Mouse (Mus musculus): Measurements from ENCODE around the gene Ccdc124. TPM values are rescaled to one million over a fixed set of nuclear protein-coding genes. Genes with fewer than 3 reads are reported as not detected.

Ccdc124 gene
- polyA plus RNA-seq, 1 experiment from 2014 or later = 127 TPM

GRCm38 (mm10) chr8:70843941-70844340, 29.8 kb downstream of the Ccdc124 start:
- no peaks in the 10 kb centered on the region for H3K36me3 ChIP-seq
- no peak overlapping the region for H3K9ac ChIP-seq (replicated peaks)
- no peak overlapping the region for H3K4me3 ChIP-seq (replicated peaks)
- ATAC-seq (ENCODE audit: insufficient number of reproducible peaks, insufficient read depth, low FRiP score, low TSS enrichment, low read depth) = no peak
- no peak overlapping the region for H3K27ac ChIP-seq
- H3K4me1 ChIP-seq (replicated peaks) = peaks cover 11% of the 10 kb centered on the region
- H3K9me3 ChIP-seq = no peaks in the 10 kb centered on the region
- peaks cover 16% of the 10 kb centered on the region for H3K27me3 ChIP-seq
- WGBS = 89% methylated on average over 8 of the region's 8 CpGs
- no peak overlapping the region for H3K4me2 ChIP-seq

- ATAC-seq (ENCODE audit: insufficient number of reproducible peaks, insufficient read depth, low FRiP score, low TSS enrichment, low read depth) = no peak
- Histone ChIP-seq H3K27me3 (peaks cover 10% of the 10 kb centered on the region), H3K4me1 (replicated peaks) (peaks cover 16% of the 10 kb centered on the region), H3K36me3 (no peaks in the 10 kb centered on the region), H3K9ac (replicated peaks) (no peak overlapping the region; the same call in 1 of the 2 replicates), H3K4me3 (replicated peaks) (no peak overlapping the region), H3K9me3 (no peaks in the 10 kb centered on the region), H3K4me2 (no peak overlapping the region), H3K27ac (no peak overlapping the region)
- 81% methylated on average over 5 of the region's 5 CpGs for WGBS
Observed at GRCm38 (mm10) chr8:70843214-70843773, 30.4 kb downstream of the Ccdc124 start.

- H3K9ac ChIP-seq (replicated peaks) = no peak overlapping the region; the same call in 1 of the 2 replicates
- ATAC-seq (ENCODE audit: insufficient number of reproducible peaks, insufficient read depth, low FRiP score, low TSS enrichment, low read depth) = no peak
- no peak overlapping the region for H3K4me2 ChIP-seq
- WGBS = 64% methylated on average over 25 of the region's 25 CpGs
- H3K4me1 ChIP-seq (replicated peaks) = peaks cover 16% of the 10 kb centered on the region
- H3K36me3 ChIP-seq = no peaks in the 10 kb centered on the region
- H3K9me3 ChIP-seq = no peaks in the 10 kb centered on the region
- no peak overlapping the region for H3K27ac ChIP-seq
- H3K4me3 ChIP-seq (replicated peaks) = no peak overlapping the region
- H3K27me3 ChIP-seq = peaks cover 10% of the 10 kb centered on the region
Observed at GRCm38 (mm10) chr8:70842484-70842883, 31.3 kb downstream of the Ccdc124 start.

GRCm38 (mm10) chr8:70841147-70842072, 32.3 kb downstream of the Ccdc124 start:
- 36% methylated on average over 22 of the region's 22 CpGs for WGBS
- Histone ChIP-seq H3K36me3 (no peaks in the 10 kb centered on the region), H3K27me3 (peaks cover 5% of the 10 kb centered on the region; the same call in 1 of the 2 replicates), H3K4me2 (no peak overlapping the region), H3K9me3 (no peaks in the 10 kb centered on the region), H3K9ac (replicated peaks) (no peak overlapping the region), H3K4me3 (replicated peaks) (no peak overlapping the region), H3K4me1 (replicated peaks) (peaks cover 16% of the 10 kb centered on the region), H3K27ac (no peak overlapping the region)
- no peak for ATAC-seq (ENCODE audit: insufficient number of reproducible peaks, insufficient read depth, low FRiP score, low TSS enrichment, low read depth)

GRCm38 (mm10) chr8:70840590-70840989, 33.1 kb downstream of the Ccdc124 start:
- H3K27ac ChIP-seq = no peak overlapping the region
- H3K4me3 ChIP-seq (replicated peaks) = no peak overlapping the region
- ATAC-seq (ENCODE audit: insufficient number of reproducible peaks, insufficient read depth, low FRiP score, low TSS enrichment, low read depth) = no peak
- H3K27me3 ChIP-seq = peaks cover 5% of the 10 kb centered on the region; the same call in 1 of the 2 replicates
- H3K9me3 ChIP-seq = no peaks in the 10 kb centered on the region
- H3K4me1 ChIP-seq (replicated peaks) = peaks cover 16% of the 10 kb centered on the region
- WGBS = 54% methylated on average over 10 of the region's 10 CpGs
- peaks cover 5% of the 10 kb centered on the region for H3K36me3 ChIP-seq
- no peak overlapping the region for H3K4me2 ChIP-seq
- no peak overlapping the region for H3K9ac ChIP-seq (replicated peaks)

GRCm38 (mm10) chr8:70839408-70840351, 34.1 kb downstream of the Ccdc124 start, which contains the start of gene Arrdc2:
Gene Arrdc2 (minus strand): TSS chr8:70839720.
- Histone ChIP-seq H3K27ac (peak within 1 kb of the TSS; percentile 85), H3K9ac (replicated peaks) (peak within 1 kb of the TSS; percentile 75), H3K4me2 (peak within 1 kb of the TSS; percentile 80), H3K4me3 (replicated peaks) (peak within 1 kb of the TSS; percentile 67), H3K4me1 (replicated peaks) (peaks cover 16% of the 10 kb centered on the region), H3K27me3 (peaks cover 5% of the 10 kb centered on the region; the same call in 1 of the 2 replicates), H3K36me3 (peaks cover 11% of the 10 kb centered on the region), H3K9me3 (no peaks in the 10 kb centered on the region)
- WGBS = 3% methylated on average over 55 of the region's 55 CpGs
- peak; percentile 96 for ATAC-seq (ENCODE audit: insufficient number of reproducible peaks, insufficient read depth, low FRiP score, low TSS enrichment, low read depth)

- 3% methylated on average over 66 of the region's 66 CpGs for WGBS
- peaks cover 11% of the 10 kb centered on the region for H3K36me3 ChIP-seq
- peak; percentile 8 for ATAC-seq (ENCODE audit: insufficient number of reproducible peaks, insufficient read depth, low FRiP score, low TSS enrichment, low read depth)
Observed at GRCm38 (mm10) chr8:70838654-70839407, 34.9 kb downstream of the Ccdc124 start.

GRCm38 (mm10) chr8:70836666-70837065, 37.1 kb downstream of the Ccdc124 start:
- WGBS = 85% methylated on average over 12 of the region's 12 CpGs
- 0 out of 2 replicates have a peak, but pooled peaks cover 2% of the 10 kb centered on the region for H3K27me3 ChIP-seq
- peaks cover 27% of the 10 kb centered on the region for H3K4me1 ChIP-seq (replicated peaks)
- no peak overlapping the region for H3K27ac ChIP-seq
- no peak overlapping the region for H3K9ac ChIP-seq (replicated peaks)
- peaks cover 11% of the 10 kb centered on the region for H3K36me3 ChIP-seq
- no peak overlapping the region for H3K4me2 ChIP-seq
- ATAC-seq (ENCODE audit: insufficient number of reproducible peaks, insufficient read depth, low FRiP score, low TSS enrichment, low read depth) = no peak
- H3K9me3 ChIP-seq = no peaks in the 10 kb centered on the region
- no peak overlapping the region for H3K4me3 ChIP-seq (replicated peaks)

More at GRCm38 (mm10) chr8:70838654-70839407, 34.9 kb downstream of the Ccdc124 start:
- H3K4me1 ChIP-seq (replicated peaks) = peaks cover 17% of the 10 kb centered on the region
- peaks cover 5% of the 10 kb centered on the region; the same call in 1 of the 2 replicates for H3K27me3 ChIP-seq
- H3K9me3 ChIP-seq = no peaks in the 10 kb centered on the region
- peak overlapping the region; percentile 85 for H3K27ac ChIP-seq
- peak overlapping the region; percentile 80 for H3K4me2 ChIP-seq
- H3K4me3 ChIP-seq (replicated peaks) = peak overlapping the region; percentile 67
- peak overlapping the region; percentile 75 for H3K9ac ChIP-seq (replicated peaks)

GRCm38 (mm10) chr8:70834071-70834470, 39.7 kb downstream of the Ccdc124 start:
- H3K27ac ChIP-seq = no peak overlapping the region
- H3K4me2 ChIP-seq = no peak overlapping the region
- no peaks in the 10 kb centered on the region for H3K27me3 ChIP-seq
- WGBS = 95% methylated on average over 3 of the region's 3 CpGs
- ATAC-seq (ENCODE audit: insufficient number of reproducible peaks, insufficient read depth, low FRiP score, low TSS enrichment, low read depth) = no peak
- H3K4me3 ChIP-seq (replicated peaks) = no peak overlapping the region
- no peak overlapping the region for H3K9ac ChIP-seq (replicated peaks)
- no peaks in the 10 kb centered on the region for H3K9me3 ChIP-seq
- peaks cover 11% of the 10 kb centered on the region for H3K36me3 ChIP-seq
- H3K4me1 ChIP-seq (replicated peaks) = peaks cover 16% of the 10 kb centered on the region

GRCm38 (mm10) chr8:70833520-70833919, 40.2 kb downstream of the Ccdc124 start:
- no peak overlapping the region for H3K4me3 ChIP-seq (replicated peaks)
- 55% methylated on average over 15 of the region's 15 CpGs for WGBS
- peaks cover 11% of the 10 kb centered on the region for H3K36me3 ChIP-seq
- no peak for ATAC-seq (ENCODE audit: insufficient number of reproducible peaks, insufficient read depth, low FRiP score, low TSS enrichment, low read depth)
- peaks cover 13% of the 10 kb centered on the region for H3K4me1 ChIP-seq (replicated peaks)
- H3K9me3 ChIP-seq = no peaks in the 10 kb centered on the region
- no peaks in the 10 kb centered on the region for H3K27me3 ChIP-seq
- no peak overlapping the region for H3K9ac ChIP-seq (replicated peaks)
- no peak overlapping the region for H3K27ac ChIP-seq
- H3K4me2 ChIP-seq = no peak overlapping the region
